Mouse (Mus musculus) layer of hippocampus, adult 11-12 months (tissue): ENCODE data around the gene Hmx1.

ENCODE experiments used
- DNase-seq: peaks from one replicate; pipeline ENCODE4 v3.0.0; 2022; ENCODE audit warnings: low spot score

Gene Hmx1

DNA sequence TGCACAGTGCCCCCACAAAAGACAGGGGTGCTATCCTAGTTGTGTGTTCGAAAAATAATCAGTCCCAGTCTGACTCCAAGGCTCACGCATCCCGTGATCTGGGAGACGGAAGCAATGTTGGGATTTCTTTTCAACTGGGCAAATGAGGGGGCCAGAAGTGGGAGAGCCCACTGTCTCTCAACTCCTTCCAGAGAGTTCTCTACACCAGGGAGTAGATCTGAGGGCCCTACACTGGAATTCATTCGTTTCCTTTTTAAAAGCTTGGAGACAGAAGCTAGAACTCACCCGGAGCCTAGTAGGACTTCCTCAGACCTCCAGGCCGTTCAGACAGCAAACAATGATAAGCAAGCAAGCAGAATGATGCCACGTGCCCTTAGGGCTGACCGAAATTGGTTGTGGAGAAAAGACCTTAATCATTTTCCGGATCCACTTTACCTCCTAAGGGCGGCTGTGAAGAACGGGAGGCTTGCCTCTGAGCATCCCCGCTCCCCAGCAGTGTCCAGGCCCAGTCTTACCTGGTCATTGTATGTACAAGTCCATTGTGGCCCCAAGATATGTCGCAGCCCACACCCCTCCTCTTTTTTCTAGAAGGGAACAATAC lies 9.5 kb downstream of the Hmx1 start:
- no peak for DNase-seq

DNA sequence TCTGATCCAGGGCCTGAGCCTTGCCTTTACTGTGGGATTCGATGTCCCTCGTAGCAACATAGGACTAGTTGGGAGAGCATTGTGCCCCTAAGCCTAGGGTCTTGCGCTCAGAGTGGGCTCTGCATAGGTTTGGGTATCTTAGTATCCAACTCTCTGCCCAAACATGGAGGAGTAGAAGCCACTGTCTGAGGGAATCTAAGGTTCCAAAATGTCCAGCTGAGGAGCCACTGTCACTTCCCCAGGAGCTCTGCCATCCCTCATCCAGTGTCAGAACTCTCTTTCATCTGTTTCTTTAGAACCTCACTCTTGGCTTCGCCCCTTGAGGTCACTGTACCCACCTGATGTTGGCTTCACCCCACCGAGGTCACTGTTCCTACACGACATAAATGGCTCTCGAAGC lies 10.2 kb downstream of the Hmx1 start:
- no peak for DNase-seq

- no peak for DNase-seq
Observed at GRCm38 (mm10) chr5:35399704-35400320, 10.9 kb downstream of the Hmx1 start.

- DNase-seq, result no peak
Observed at GRCm38 (mm10) chr5:35401240-35401639, 12.3 kb downstream of the Hmx1 start.

- no peak for DNase-seq
Observed at GRCm38 (mm10) chr5:35407411-35407930, 18.6 kb downstream of the Hmx1 start.

DNA sequence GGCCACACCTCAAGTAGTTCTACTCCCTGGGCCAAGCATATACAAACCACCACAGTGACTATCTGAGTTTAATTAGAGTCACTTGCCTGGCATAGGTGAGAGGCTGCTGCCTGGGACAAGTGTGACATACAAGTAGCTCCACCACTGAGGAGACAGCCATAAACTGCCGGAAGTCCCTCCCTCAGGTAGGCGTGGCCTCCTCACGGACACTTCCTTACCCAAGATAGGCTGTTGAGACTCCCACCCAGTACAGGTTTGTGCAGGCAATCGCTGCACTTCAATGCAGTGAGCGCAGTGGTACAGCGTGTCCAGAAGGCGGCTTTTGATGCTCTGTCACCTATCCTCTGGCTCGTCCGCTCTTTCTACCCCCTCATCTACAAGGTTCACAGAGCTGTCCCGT lies 22.1 kb downstream of the Hmx1 start:
- DNase-seq, result no peak

DNA sequence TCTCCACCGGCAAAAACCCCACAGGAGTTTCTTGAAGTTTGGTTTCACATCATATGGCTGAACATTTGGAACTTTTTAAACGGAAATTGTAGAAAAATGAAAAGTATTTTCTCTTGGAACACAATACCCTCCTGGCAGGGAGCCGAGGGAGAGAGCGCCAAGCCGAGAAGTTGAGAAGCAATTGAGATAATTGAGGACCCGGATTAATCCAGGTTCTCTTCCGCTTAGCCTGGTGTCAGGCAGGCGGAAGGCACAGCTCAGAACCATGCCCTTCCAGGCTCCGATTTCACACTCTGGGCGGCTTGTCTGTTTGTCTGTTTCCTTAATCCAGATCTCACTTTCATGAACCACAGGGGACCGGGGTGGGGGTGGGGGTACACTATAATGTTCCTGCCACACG lies 23.9 kb downstream of the Hmx1 start:
- DNase-seq, result no peak

DNA sequence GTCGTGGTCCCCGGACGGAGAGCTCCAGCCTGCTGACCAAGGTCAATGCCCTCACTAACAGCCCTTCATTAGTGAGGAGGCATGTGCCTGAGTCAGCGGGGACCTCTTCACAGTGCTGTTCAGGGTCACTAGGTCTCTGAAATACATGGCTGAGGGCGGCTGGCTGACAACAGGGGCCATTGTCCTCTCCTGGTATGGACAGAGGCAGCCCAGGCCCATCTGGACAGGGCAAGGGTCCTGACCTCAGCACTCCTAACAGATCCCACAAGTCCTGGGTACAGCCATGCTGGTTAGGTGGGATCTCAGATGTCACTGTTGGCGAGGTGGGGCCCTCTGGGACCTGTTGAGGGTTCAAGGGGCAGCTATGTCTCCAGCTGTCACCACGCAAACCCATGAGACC lies 28.8 kb downstream of the Hmx1 start:
- DNase-seq, result no peak

DNA sequence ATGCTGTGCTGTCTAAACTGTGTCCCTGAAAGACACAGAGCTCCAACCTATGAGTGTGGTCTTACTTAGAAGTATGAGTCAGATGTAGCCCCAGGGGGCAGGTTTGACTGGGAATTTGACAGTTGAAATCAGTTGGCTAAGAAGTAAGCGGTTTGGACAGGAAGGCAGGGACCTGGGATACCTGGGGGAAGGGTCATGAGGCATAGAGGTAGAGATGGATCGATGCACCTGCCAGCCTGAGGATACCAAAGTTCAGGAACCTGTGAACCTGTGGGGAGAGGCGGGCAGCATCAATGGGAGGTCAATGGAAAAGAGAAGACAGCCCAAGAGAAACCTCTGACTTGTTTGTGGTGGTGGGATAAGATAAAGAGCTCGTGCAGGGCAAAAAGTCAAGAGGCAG lies 32.7 kb downstream of the Hmx1 start:
- DNase-seq, result no peak

DNA sequence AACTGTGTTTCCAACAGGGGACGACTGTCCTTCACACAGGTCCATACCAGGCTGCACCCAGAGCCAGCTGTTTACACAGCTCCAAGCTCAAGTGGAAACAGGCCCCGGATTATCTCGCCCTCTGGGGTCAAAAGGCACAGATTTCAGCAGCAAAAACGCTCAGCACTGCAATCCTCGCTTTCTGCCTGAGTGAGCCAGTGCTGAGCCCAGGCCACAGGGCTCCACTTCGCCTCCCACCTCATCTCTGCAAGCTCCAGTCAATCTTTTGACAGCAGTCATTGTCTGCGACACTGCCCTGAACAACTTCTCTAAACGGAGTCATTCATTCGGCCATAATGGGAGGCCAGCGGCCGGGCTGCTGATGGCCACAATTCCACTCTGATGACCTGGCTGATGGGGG lies 36.3 kb downstream of the Hmx1 start:
- no peak for DNase-seq

DNA sequence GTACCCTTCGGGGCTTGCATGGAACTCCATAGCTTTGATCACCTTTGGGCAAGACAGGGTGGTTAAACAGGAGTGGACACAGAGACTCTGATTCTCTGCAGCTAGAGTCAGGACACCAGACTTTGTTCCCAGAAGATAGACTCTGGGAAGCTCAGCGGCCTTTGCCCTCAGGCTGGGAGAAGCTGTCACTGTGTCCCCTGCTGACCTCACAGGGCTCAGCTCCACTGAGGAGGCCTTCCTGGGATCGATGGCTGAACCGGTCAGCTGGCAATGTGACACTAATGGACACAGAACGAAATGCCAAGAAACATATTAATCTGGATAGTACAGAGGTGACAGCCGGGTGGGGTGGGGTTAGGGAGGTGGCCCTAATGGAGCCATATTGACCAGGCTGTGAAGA lies 39.0 kb downstream of the Hmx1 start:
- no peak for DNase-seq

DNA sequence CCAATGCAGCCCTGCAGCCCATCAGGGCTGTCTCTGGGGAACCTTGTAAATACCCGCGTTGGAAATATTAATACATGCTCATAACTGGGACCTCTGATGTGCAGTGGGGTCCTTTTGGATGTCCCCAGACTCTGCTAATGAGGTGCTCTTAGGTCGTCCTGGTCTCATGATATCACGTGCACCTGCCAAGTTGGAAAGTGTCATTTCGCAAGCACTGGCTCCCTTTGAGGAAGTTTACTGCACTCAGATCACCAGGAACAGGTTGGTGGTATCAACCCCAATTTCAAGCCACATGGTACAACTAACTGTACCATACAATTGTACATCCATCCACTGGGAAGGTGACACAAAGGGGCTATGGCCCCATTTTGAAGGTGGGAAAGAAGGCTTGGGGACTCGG lies 39.5 kb downstream of the Hmx1 start:
- DNase-seq, result no peak

- no peak for DNase-seq
Observed at GRCm38 (mm10) chr5:35432098-35432497, 43.2 kb downstream of the Hmx1 start.

DNA sequence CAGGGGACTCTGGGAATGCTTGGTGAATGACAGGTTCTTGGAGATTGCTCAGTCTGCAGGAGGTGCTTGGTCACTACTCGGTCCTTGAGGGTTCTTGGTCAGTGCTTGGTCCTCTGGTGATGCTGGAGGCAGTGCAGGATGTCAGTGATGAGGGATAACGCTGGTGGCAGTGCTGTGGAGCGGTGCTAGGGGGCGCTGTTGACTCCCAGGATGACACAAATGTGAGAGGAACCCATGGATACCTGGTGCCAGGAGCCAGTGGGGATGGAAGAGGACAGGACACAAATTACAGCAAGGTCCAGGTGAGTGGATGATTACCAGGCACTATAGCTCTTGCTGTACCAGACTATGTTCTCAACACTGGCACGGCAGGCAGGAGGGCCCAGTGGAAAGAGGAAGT lies 45.1 kb downstream of the Hmx1 start:
- DNase-seq, result no peak

DNA sequence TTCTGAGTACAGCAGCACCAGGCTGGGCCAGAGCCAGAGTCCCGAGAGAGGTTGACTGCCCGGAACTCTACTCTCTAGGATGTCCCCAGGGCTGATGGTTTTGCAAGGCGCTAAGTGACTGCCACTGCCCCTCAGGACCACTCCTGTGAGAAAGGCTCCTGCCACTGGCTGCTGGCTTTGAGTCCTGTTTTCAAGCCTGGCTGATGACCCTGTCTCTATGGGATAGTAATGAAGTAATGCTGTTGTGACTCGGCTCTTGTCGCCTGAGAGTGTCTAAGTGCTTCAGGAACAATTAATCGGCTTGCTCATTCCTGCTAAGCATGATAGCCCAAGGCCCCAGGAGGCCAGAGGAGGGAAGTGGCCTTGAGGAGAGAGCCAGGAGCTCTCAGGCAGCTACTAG lies 45.8 kb downstream of the Hmx1 start:
- DNase-seq, result no peak

- no peak for DNase-seq
Observed at GRCm38 (mm10) chr5:35438805-35439204, 49.9 kb downstream of the Hmx1 start.

DNA sequence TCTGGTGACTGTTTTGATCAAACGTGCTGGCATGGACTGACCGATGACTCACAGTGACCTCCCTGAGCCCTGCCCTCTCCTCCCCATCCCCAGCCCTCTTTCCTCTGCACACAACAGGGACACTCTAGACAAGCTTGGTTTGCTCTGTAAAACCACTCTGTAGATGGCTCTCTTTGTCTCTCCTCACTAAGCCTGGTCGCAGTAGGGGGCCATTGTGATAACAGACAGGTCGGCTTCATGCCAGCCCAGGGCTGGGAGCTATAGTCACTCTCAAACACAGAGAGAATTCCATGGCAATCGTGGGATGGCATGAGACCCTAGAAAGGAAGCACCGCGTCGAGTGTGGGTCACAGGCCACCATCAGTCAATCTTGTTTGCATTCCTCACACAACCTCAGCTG lies 51.6 kb downstream of the Hmx1 start:
- no peak for DNase-seq

GRCm38 (mm10) chr5:35441411-35441810 lies 52.5 kb downstream of the Hmx1 start:
- no peak for DNase-seq

- no peak for DNase-seq
Observed at GRCm38 (mm10) chr5:35444731-35445130, 55.8 kb downstream of the Hmx1 start.

GRCm38 (mm10) chr5:35447656-35448443 lies 58.9 kb downstream of the Hmx1 start:
- DNase-seq, result peak; percentile 61
